Mouse (Mus musculus) G1E (cell line): Measurements from ENCODE around the gene Myh3. TPM values are rescaled to one million over a fixed set of nuclear protein-coding genes. Genes with fewer than 3 reads are reported as not detected.

Source experiments
- ATAC-seq: 2 replicates; pipeline ENCODE4 v1.8.0; 2016; ENCODE audit warnings: mild to moderate bottlenecking; ENCODE audit not compliant: insufficient number of reproducible peaks, poor library complexity, low FRiP score, severe bottlenecking; ENCODE audit errors: extremely low read depth
- DNase-seq: peaks from one replicate; pipeline ENCODE4 v3.0.0; 2012; ENCODE audit warnings: low spot score
- H3K27me3 ChIP-seq: 2 replicates; pipeline ENCODE4 v1.6.1; 2012; ENCODE audit warnings: mild to moderate bottlenecking, low read length, inconsistent platforms; ENCODE audit not compliant: insufficient read depth
- H3K36me3 ChIP-seq: replicated peaks from 2 replicates; pipeline ENCODE3; 2012; ENCODE audit warnings: mild to moderate bottlenecking, inconsistent platforms
- H3K4me1 ChIP-seq: 2 replicates; pipeline ENCODE4 v1.6.1; 2012; ENCODE audit warnings: low read depth, low read length, inconsistent platforms, mixed read lengths; ENCODE audit not compliant: insufficient read depth
- H3K4me3 ChIP-seq: 2 replicates; pipeline ENCODE4 v1.5.1; 2012; ENCODE audit warnings: low read depth, mild to moderate bottlenecking, inconsistent platforms, low read length, moderate library complexity, mixed read lengths
- H3K9me3 ChIP-seq: replicated peaks from 2 replicates; pipeline ENCODE4 v1.6.1; 2012; ENCODE audit warnings: inconsistent platforms
- CTCF ChIP-seq: IDR thresholded peaks from 2 replicates; pipeline ENCODE4 v1.5.1; 2012; ENCODE audit warnings: low read depth, low read length, inconsistent platforms, mixed read lengths
- GATA1 ChIP-seq: IDR thresholded peaks from 2 replicates; pipeline ENCODE4 v1.6.1; 2012; ENCODE audit warnings: borderline replicate concordance, low read length, inconsistent platforms, mixed read lengths
- GATA2 ChIP-seq: IDR thresholded peaks from 2 replicates; pipeline ENCODE4 v1.6.1; 2012; ENCODE audit warnings: low read depth, low read length, inconsistent platforms, borderline replicate concordance
- POLR2AphosphoS5 ChIP-seq: IDR thresholded peaks from 2 replicates; pipeline ENCODE4 v1.6.1; 2012; ENCODE audit warnings: low read depth, low read length, inconsistent platforms; ENCODE audit not compliant: insufficient replicate concordance
- TAL1 ChIP-seq: conservative IDR thresholded peaks from 2 replicates; pipeline ENCODE4 v1.6.1; 2012; ENCODE audit warnings: low read depth, low read length, inconsistent platforms, mixed read lengths
- polyA plus RNA-seq: library from polyadenylated mRNA; stranded (reverse); fragments of >175 nt; gene quantifications from 2 replicates; pipeline ENCODE4 v1.2.3, GENCODE M21; 2012
- total RNA-seq, 2 experiments: library from RNA; stranded (forward) in 1 of 2; stranded (reverse) in 1 of 2; fragments of 200-1000 nt in 1 of 2; fragments of >200 nt in 1 of 2; fragmentation: Nextera tagmentation in 1 of 2; gene quantifications; 2 replicates each; pipeline ENCODE4 v1.2.3; 2014 to 2017

Myh3 gene
- total RNA-seq (2014; fragmentation: Nextera tagmentation) (not detected in 2 replicates), total RNA-seq (2017) (not detected in 2 replicates), polyA plus RNA-seq (not detected in 2 replicates)

DNA sequence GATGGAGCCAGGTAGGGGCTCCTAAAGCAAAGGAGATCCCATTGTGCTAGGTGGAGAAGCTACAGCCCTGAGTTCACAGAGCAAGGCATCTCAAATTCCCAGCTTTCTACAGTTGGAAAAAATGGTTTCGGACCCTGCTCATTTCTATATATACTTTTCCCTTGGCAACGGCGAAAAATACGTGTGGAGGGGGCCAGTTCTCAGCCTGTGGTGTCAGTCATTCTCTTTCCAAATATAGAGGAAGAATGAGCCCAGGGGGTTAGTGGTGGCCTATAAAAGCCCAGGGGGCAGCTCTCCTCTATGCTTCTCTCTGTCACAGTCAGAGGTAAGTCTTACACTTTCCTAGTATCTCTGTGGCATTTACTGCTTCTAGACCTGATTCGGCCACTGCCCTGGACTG, at the start of gene Myh3:
TSS of gene Myh3 (plus strand) at position 301 of the 400 bp plus-strand sequence.
- no peak for TF ChIP-seq CTCF
- no peak for TF ChIP-seq GATA1
- TF ChIP-seq TAL1 = no peak
- no peak for TF ChIP-seq POLR2AphosphoS5
- TF ChIP-seq GATA2 = no peak
- peaks cover 15% of the 10 kb centered on the region for H3K27me3 ChIP-seq
- no peak within 1 kb of the TSS for H3K4me3 ChIP-seq
- DNase-seq (no peak), ATAC-seq (no peak)
- H3K36me3 ChIP-seq = no peaks in the 10 kb centered on the region
- peaks cover 6% of the 10 kb centered on the region; the same call in 1 of the 2 replicates for H3K4me1 ChIP-seq
- no peaks in the 10 kb centered on the region for H3K9me3 ChIP-seq

DNA sequence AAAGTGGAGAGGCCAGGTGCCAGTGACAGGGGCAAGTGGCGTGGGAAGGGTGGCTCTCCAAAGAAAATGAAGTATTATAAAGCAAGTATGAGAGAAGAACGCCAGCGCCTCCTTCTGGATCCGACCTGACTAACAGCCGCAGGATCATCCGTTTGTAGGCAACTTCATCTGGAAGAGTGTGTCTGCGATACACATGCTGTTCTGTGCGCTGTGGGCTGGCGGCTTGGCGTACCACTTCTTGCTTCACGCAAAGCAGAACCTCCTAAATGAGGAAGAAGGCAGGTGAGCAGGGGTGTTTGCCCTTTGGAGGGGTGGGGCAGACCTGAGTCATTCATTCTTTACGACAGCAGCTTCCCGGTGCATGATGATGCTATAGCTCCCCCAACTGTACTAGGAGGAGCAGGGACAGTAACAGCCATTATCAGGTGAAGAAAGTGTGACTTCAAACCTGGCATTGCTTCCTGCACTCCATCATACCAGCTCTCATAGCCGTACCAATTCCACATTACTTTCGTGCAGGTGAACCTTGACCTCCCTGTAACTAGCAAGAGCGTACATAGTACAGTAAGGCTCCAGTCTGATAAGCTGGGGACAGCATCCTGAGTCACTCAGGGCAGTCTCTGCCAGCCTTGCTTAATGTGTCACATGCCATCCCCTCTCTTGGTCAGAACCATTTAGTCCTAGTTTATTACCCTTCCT, 47.0 kb upstream of the Myh3 start:
- TF ChIP-seq GATA1 (no peak), POLR2AphosphoS5 (no peak)
- no peak for ATAC-seq
- peaks cover 8% of the 10 kb centered on the region; the same call in 1 of the 2 replicates for H3K27me3 ChIP-seq
- H3K4me1 ChIP-seq = 0 out of 2 replicates have a peak, but pooled peaks cover 5% of the 10 kb centered on the region
- H3K36me3 ChIP-seq = peaks cover under 1% of the 10 kb centered on the region
- no peaks in the 10 kb centered on the region for H3K9me3 ChIP-seq
- no peak for DNase-seq
- H3K4me3 ChIP-seq = no peak overlapping the region

DNA sequence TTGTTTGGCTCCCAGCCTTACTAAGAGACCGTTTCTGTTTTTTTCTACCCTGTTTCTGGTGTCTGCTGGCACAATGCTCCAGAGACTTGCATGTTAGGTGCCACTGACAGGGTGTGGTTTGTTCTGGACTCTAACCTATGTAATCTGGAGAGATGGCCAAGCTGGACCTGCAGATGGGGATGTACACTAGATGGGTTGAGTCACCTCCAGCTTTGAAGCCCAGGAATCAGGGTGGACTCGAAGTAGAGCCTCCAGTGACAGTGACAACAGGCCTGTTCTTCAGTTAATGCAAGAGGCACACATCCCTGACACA, 46.5 kb upstream of the Myh3 start:
- DNase-seq (no peak), ATAC-seq (no peak)
- TF ChIP-seq GATA2 = no peak
- no peak for TF ChIP-seq POLR2AphosphoS5
- no peak for TF ChIP-seq CTCF
- no peak for TF ChIP-seq GATA1
- no peak for TF ChIP-seq TAL1
- Histone ChIP-seq H3K27me3 (peaks cover 8% of the 10 kb centered on the region; the same call in 1 of the 2 replicates), H3K4me1 (0 out of 2 replicates have a peak, but pooled peaks cover 5% of the 10 kb centered on the region), H3K9me3 (no peaks in the 10 kb centered on the region), H3K4me3 (no peak overlapping the region), H3K36me3 (peaks cover 3% of the 10 kb centered on the region)

DNA sequence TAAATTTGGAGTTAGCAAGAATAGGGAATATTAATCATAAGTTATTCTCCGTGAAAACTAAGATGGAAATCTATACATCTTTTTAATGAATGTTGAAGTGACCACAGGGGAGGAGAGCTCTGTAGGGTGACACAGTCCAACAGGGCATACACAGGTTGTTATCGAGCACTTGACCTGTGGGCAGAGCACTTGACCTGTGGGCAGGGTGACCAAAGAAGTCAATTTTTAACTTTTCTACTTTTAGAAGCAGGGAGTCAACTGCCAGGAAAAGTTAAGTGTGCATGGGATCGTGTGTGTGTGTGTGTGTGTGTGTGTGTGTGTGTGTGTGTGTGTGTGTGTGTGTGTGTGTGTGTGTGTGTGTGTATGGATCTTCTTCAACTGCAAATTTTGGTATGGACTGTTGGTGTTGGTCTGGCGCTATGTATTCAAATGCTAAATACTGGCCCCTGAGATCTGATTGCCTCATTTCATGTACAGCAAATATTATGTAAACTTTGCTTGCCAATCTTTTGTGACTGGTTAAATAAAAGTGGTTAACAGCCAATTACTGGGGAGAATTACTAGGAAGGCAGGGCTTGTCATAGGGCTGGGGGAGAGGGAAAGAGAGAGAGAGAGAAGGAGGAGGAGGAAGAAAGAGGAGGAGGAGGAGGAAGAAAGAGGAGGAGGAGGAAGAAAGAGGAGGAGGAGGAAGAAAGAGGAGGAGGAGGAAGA, 43.2 kb upstream of the Myh3 start:
- Histone ChIP-seq H3K4me3 (no peak overlapping the region), H3K36me3 (peaks cover 32% of the 10 kb centered on the region), H3K27me3 (no peaks in the 10 kb centered on the region), H3K9me3 (no peaks in the 10 kb centered on the region), H3K4me1 (0 out of 2 replicates have a peak, but pooled peaks cover 5% of the 10 kb centered on the region)
- DNase-seq = no peak
- ATAC-seq = no peak
- no peak for TF ChIP-seq TAL1
- no peak for TF ChIP-seq GATA2
- no peak for TF ChIP-seq POLR2AphosphoS5
- TF ChIP-seq GATA1 = no peak
- no peak for TF ChIP-seq CTCF

DNA sequence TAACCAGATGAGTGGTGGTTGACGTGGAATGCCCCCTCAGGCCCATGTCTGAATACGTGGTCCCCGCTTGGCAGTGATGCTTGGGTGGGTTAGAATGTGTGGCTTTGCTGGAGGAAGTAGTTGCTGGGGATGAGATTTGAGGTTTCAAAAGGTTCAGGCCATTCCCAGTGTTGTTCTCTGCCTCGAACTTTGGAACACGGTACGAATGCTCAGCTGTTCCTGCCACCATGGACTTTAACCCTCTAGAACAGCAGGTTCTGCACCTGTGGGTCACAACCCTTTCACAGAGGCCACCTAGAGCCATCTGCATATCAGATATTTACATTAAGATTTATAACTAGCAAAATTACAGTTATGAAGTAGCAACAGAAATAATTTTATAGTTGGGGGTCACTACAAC, 41.9 kb upstream of the Myh3 start:
- Histone ChIP-seq H3K36me3 (peaks cover 45% of the 10 kb centered on the region), H3K4me1 (0 out of 2 replicates have a peak, but pooled peaks cover 1% of the 10 kb centered on the region), H3K9me3 (no peaks in the 10 kb centered on the region), H3K4me3 (no peak overlapping the region), H3K27me3 (no peaks in the 10 kb centered on the region)
- TF ChIP-seq GATA2 = no peak
- ATAC-seq = no peak
- no peak for DNase-seq

DNA sequence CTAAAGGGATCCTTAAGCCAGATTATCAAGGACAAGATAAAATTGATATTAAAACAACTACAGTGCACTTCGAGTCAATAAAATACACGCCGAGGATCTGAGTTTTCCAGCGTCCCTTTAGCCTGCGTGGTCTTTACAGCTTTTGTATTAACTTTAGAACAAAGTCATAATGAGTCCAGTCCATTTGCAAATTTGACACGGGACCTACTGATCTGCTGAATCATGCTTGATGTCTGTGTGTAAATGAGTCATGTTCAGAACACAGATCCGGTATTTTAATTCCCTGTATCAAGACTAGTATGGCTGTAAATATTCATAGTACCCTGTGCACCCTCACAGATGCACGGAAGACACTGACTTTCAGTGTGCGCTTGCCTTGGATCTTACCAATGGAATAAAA, 41.2 kb upstream of the Myh3 start:
- H3K27me3 ChIP-seq = no peaks in the 10 kb centered on the region
- peaks cover 51% of the 10 kb centered on the region for H3K36me3 ChIP-seq
- no peaks in the 10 kb centered on the region for H3K9me3 ChIP-seq
- no peak overlapping the region for H3K4me3 ChIP-seq
- no peaks in the 10 kb centered on the region for H3K4me1 ChIP-seq
- TF ChIP-seq GATA2 = no peak
- TF ChIP-seq POLR2AphosphoS5 = no peak
- no peak for TF ChIP-seq TAL1
- no peak for TF ChIP-seq CTCF
- no peak for TF ChIP-seq GATA1
- ATAC-seq = no peak
- DNase-seq = no peak
